Mouse (Mus musculus) megakaryocyte, embryonic 14.5 days (primary cell): Measurements from ENCODE around the gene Krt88. TPM values are rescaled to one million over a fixed set of nuclear protein-coding genes. Genes with fewer than 3 reads are reported as not detected.
A peak's percentile ranks its signal among the peaks of the same experiment; 100 is the strongest.

Experiments
- H3K27me3 ChIP-seq: replicated peaks from 2 replicates; pipeline ENCODE3; 2012; ENCODE audit warnings: inconsistent platforms
- H3K36me3 ChIP-seq: replicated peaks from 2 replicates; pipeline ENCODE3; 2012; ENCODE audit warnings: low read length, inconsistent platforms, mixed read lengths
- H3K4me1 ChIP-seq: 2 replicates; pipeline ENCODE4 v1.6.1; 2012; ENCODE audit warnings: inconsistent platforms
- H3K4me3 ChIP-seq: replicated peaks from 2 replicates; pipeline ENCODE3; 2012; ENCODE audit warnings: moderate library complexity, mild to moderate bottlenecking, inconsistent platforms
- H3K9me3 ChIP-seq: 2 replicates; pipeline ENCODE4 v1.6.1; 2012; ENCODE audit warnings: inconsistent platforms
- FLI1 ChIP-seq: IDR thresholded peaks from 2 replicates; pipeline ENCODE4 v1.6.1; 2012; ENCODE audit warnings: low read length, inconsistent platforms, mixed read lengths
- GATA1 ChIP-seq: IDR thresholded peaks from 3 replicates; pipeline ENCODE4 v1.6.1; 2012; ENCODE audit warnings: mixed read lengths, low read length, inconsistent platforms, borderline replicate concordance
- polyA plus RNA-seq: library from polyadenylated mRNA; stranded (reverse); fragments of >175 nt; gene quantifications from 2 replicates; pipeline ENCODE4 v1.2.3, GENCODE M21; 2012; ENCODE audit warnings: low replicate concordance; ENCODE audit not compliant: insufficient read depth

Gene Krt88
- polyA plus RNA-seq, 1 experiment: not detected

- Histone ChIP-seq H3K4me3 (no peak overlapping the region), H3K27me3 (peaks cover 16% of the 10 kb centered on the region), H3K4me1 (no peaks in the 10 kb centered on the region), H3K36me3 (no peaks in the 10 kb centered on the region), H3K9me3 (no peaks in the 10 kb centered on the region)
- no peak for TF ChIP-seq GATA1
- no peak for TF ChIP-seq FLI1
Measured at GRCm38 (mm10) chr15:101469093-101469492, 21.5 kb downstream of the Krt88 start.

- no peaks in the 10 kb centered on the region for H3K36me3 ChIP-seq
- peaks cover 29% of the 10 kb centered on the region for H3K27me3 ChIP-seq
- H3K4me1 ChIP-seq: no peaks in the 10 kb centered on the region
- no peak for TF ChIP-seq GATA1
- H3K9me3 ChIP-seq: no peaks in the 10 kb centered on the region
- H3K4me3 ChIP-seq: no peak within 1 kb of the TSS
Measured at GRCm38 (mm10) chr15:101472952-101473528, 25.5 kb downstream of the Krt88 start, which contains the start of gene Krt86. Gene Krt86, plus strand, starts transcription at chr15:101473478.

GRCm38 (mm10) chr15:101479007-101479665 lies 31.6 kb downstream of the Krt88 start:
- no peaks in the 10 kb centered on the region for H3K9me3 ChIP-seq
- H3K27me3 ChIP-seq: peaks cover 79% of the 10 kb centered on the region
- peaks cover 14% of the 10 kb centered on the region; the same call in 1 of the 2 replicates for H3K4me1 ChIP-seq
- no peak for TF ChIP-seq GATA1
- no peak for TF ChIP-seq FLI1
- no peaks in the 10 kb centered on the region for H3K36me3 ChIP-seq
- peak overlapping the region; percentile 65 for H3K4me3 ChIP-seq

GRCm38 (mm10) chr15:101479666-101480060 lies 32.1 kb downstream of the Krt88 start:
- TF ChIP-seq GATA1: no peak
- TF ChIP-seq FLI1: no peak
- Histone ChIP-seq H3K9me3 (no peaks in the 10 kb centered on the region), H3K4me3 (no peak overlapping the region), H3K36me3 (no peaks in the 10 kb centered on the region), H3K4me1 (peaks cover 19% of the 10 kb centered on the region), H3K27me3 (peaks cover 83% of the 10 kb centered on the region)

GRCm38 (mm10) chr15:101482056-101482455 lies 34.5 kb downstream of the Krt88 start:
- Histone ChIP-seq H3K9me3 (no peaks in the 10 kb centered on the region), H3K27me3 (peaks cover 90% of the 10 kb centered on the region), H3K4me1 (peaks cover 20% of the 10 kb centered on the region), H3K36me3 (no peaks in the 10 kb centered on the region), H3K4me3 (no peak overlapping the region)
- TF ChIP-seq FLI1 (no peak), GATA1 (no peak)

GRCm38 (mm10) chr15:101483646-101484045 lies 36.1 kb downstream of the Krt88 start:
- no peaks in the 10 kb centered on the region for H3K36me3 ChIP-seq
- TF ChIP-seq FLI1 (no peak), GATA1 (no peak)
- H3K9me3 ChIP-seq: no peaks in the 10 kb centered on the region
- peaks cover 82% of the 10 kb centered on the region for H3K27me3 ChIP-seq
- no peak overlapping the region for H3K4me3 ChIP-seq
- peaks cover 20% of the 10 kb centered on the region for H3K4me1 ChIP-seq

GRCm38 (mm10) chr15:101484939-101485338 lies 37.4 kb downstream of the Krt88 start:
- Histone ChIP-seq H3K27me3 (peaks cover 80% of the 10 kb centered on the region), H3K4me1 (peaks cover 14% of the 10 kb centered on the region), H3K9me3 (no peaks in the 10 kb centered on the region), H3K4me3 (no peak overlapping the region), H3K36me3 (no peaks in the 10 kb centered on the region)
- TF ChIP-seq GATA1 (no peak), FLI1 (no peak)

GRCm38 (mm10) chr15:101485911-101486635 lies 38.5 kb downstream of the Krt88 start:
- H3K9me3 ChIP-seq: no peaks in the 10 kb centered on the region
- no peaks in the 10 kb centered on the region for H3K36me3 ChIP-seq
- no peak overlapping the region for H3K4me3 ChIP-seq
- peaks cover 76% of the 10 kb centered on the region for H3K27me3 ChIP-seq
- TF ChIP-seq FLI1 (no peak), GATA1 (no peak)
- H3K4me1 ChIP-seq: peaks cover 14% of the 10 kb centered on the region

- Histone ChIP-seq H3K36me3 (no peaks in the 10 kb centered on the region), H3K27me3 (peaks cover 73% of the 10 kb centered on the region), H3K4me1 (no peaks in the 10 kb centered on the region), H3K9me3 (no peaks in the 10 kb centered on the region), H3K4me3 (no peak within 1 kb of the TSS)
- TF ChIP-seq FLI1: no peak
- TF ChIP-seq GATA1: no peak
Measured at GRCm38 (mm10) chr15:101491431-101491830, 43.9 kb downstream of the Krt88 start, which contains the start of gene Krt83. Gene Krt83, minus strand, starts transcription at chr15:101491512.

- H3K9me3 ChIP-seq: no peaks in the 10 kb centered on the region
- H3K27me3 ChIP-seq: peaks cover 78% of the 10 kb centered on the region
- H3K4me1 ChIP-seq: no peaks in the 10 kb centered on the region
- no peak for TF ChIP-seq GATA1
- no peak overlapping the region for H3K4me3 ChIP-seq
- H3K36me3 ChIP-seq: no peaks in the 10 kb centered on the region
Measured at GRCm38 (mm10) chr15:101492718-101493117, 45.2 kb downstream of the Krt88 start.
